Mouse (Mus musculus): ENCODE data around the gene Wnt7a. TPM values are rescaled to one million over a fixed set of nuclear protein-coding genes. Genes with fewer than 3 reads are reported as not detected.

Gene Wnt7a
- total RNA-seq (2021) = under 1 TPM in 1 of 2 experiments, not detected in 1; 0.07 TPM
- long read RNA-seq, experiment 1 = 0 reads
- long read RNA-seq, experiment 2 = 0 reads

DNA sequence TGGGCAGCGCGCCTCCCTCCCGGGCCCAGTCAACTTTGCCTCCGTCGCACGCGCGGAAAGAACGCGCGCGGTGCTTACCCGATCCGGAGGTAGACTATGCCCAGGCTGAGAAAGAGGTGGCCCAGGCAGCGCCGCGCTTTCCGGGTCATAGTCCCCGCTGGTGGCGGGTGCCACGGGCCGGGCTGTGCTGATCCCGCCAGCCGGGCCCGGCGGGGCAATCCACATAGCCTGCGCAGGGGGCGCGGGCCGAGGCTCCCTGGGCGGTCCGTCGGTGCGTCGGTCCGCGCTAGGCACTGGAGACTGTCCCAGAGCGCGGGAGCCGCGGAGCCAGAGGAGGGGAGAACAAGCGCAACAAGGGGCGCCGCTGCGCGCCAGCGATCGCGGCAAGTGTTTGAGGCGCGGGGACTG, at the start of gene Wnt7a:
Gene Wnt7a (minus strand): TSS at position 403 of the 408 bp plus-strand sequence.
- no peak for DNase-seq
- intact Hi-C loops (cut with DNase I) = no loop called here

GRCm38 (mm10) chr6:91459471-91459870, 48.3 kb upstream of the Wnt7a start:
- no peak for DNase-seq
- intact Hi-C loops (cut with DNase I) = no loop called here

- DNase-seq = no peak
- intact Hi-C loops (cut with DNase I) = no loop called here
Observed at GRCm38 (mm10) chr6:91454546-91454945, 43.4 kb upstream of the Wnt7a start.

DNA sequence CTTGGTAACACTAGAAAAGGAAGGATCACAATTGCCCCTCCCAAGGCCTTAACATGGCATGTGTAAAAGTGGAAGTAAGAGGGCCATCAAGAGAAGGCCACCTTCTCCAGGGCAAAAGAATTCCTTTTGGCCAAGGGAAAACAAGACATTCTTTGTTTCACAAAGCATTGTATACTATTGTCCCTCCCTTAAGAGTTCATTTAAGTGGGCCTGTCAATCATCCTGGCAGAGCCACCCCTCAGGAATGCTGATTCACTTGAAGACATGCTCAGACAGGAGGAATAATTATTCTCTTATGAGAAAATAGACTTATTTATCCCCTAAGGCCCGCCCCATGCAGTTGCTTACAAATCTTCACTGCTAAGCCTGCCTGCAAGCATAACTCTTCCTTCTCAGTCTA, 40.9 kb upstream of the Wnt7a start:
- DNase-seq = no peak
- intact Hi-C loops (cut with DNase I) = no loop called here

GRCm38 (mm10) chr6:91449472-91450225, 38.5 kb upstream of the Wnt7a start:
- DNase-seq = no peak

GRCm38 (mm10) chr6:91445316-91445715, 34.2 kb upstream of the Wnt7a start:
- intact Hi-C loops (cut with DNase I) = no loop called here

More at GRCm38 (mm10) chr6:91449472-91450225, 38.5 kb upstream of the Wnt7a start:
- intact Hi-C loops (cut with DNase I) = no loop called here

GRCm38 (mm10) chr6:91441145-91441662, 30.0 kb upstream of the Wnt7a start:
- intact Hi-C loops (cut with DNase I) = no loop called here

More at GRCm38 (mm10) chr6:91445316-91445715, 34.2 kb upstream of the Wnt7a start:
- no peak for DNase-seq

DNA sequence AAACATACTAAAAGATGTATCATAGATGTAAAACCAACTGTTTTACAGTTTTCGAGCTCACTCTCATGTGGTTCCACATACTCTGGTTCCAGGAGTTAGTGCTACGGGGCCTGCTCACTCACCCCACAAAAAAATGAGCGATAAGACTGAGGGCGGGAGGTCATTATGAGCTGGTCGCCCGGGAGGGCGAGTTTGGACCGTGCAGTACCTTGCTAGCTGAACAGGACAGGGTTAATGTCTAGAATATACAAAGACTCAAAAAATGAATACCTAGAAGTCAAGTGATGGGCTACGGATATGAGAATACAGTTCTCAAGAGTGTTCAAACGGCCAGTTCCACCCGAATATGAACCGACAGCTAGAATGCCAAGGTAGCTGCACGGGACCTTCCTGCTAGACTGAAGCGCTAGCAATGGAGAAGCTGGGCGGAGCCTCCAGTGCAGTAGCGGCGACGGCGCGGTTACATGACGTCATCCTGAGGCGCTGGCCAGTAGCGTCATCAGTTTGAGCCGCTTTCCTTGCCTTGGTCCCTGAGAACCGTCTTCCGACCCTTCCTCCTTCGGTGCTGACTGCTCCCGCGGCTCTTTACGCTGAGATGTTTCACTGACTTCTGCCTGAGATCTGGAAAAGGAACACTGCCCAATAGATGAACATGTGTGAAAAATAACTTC, 29.4 kb upstream of the Wnt7a start:
- intact Hi-C loops (cut with DNase I) = no loop called here

More at GRCm38 (mm10) chr6:91441145-91441662, 30.0 kb upstream of the Wnt7a start:
- DNase-seq = no peak

GRCm38 (mm10) chr6:91424151-91424550, 13.0 kb upstream of the Wnt7a start:
- intact Hi-C loops (cut with DNase I) = no loop called here
- DNase-seq = no peak

More for the DNA sequence above, 29.4 kb upstream of the Wnt7a start:
- peak; percentile 91 to 98 for DNase-seq

DNA sequence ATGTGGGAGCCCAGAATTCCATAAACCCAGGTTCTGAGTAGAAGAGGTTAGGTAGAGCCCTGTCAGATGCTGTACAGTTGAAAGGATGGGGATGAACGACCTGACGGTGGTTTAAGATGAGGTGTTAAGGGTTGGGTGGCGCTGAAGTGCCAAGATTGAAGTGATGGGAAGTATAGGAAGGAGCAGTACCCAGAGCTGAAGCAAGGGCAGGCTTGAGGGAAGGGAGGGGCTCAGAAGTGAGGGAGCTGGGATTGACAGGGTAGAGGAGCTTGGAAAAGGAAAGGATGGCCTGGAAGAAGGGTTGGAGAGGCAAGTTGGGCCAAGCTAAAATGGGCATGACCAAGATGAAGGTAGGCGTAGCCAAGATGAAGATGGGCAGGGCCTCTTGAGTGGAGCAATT, 10.5 kb upstream of the Wnt7a start:
- intact Hi-C loops (cut with DNase I) = no loop called here
- no peak for DNase-seq

GRCm38 (mm10) chr6:91417291-91417845, 6.2 kb upstream of the Wnt7a start:
- intact Hi-C loops (cut with DNase I) = no loop called here
- no peak for DNase-seq

DNA sequence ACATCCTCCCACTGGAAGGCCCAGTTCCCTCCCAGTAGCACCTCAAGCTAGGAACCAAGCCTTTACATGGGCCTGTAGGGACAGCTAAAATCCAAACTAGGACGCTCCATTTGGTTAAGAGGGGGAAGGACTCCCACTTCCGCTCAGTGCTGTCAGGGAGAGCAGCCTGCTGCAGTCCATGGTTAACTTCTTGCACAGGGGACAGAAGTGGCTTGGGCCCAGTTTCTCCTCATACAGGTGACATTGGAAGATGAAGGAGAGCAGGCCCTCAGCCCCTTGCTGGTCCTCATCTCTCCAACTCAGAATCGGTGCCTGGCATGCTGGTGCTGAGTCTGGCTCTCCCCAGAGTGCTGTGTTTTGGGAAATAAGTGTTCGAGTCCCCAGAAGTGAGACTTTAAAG, 5.0 kb upstream of the Wnt7a start:
- intact Hi-C loops (cut with DNase I) = no loop called here
- no peak for DNase-seq

- DNase-seq = peak; percentile 44 to 51
- intact Hi-C loops (cut with DNase I) = no loop called here
Observed at GRCm38 (mm10) chr6:91414890-91415289, 3.7 kb upstream of the Wnt7a start.

GRCm38 (mm10) chr6:91411369-91411981, 312 bp upstream of the Wnt7a start:
- DNase-seq = peak; percentile 59 to 76
- intact Hi-C loops (cut with DNase I) = no loop called here

DNA sequence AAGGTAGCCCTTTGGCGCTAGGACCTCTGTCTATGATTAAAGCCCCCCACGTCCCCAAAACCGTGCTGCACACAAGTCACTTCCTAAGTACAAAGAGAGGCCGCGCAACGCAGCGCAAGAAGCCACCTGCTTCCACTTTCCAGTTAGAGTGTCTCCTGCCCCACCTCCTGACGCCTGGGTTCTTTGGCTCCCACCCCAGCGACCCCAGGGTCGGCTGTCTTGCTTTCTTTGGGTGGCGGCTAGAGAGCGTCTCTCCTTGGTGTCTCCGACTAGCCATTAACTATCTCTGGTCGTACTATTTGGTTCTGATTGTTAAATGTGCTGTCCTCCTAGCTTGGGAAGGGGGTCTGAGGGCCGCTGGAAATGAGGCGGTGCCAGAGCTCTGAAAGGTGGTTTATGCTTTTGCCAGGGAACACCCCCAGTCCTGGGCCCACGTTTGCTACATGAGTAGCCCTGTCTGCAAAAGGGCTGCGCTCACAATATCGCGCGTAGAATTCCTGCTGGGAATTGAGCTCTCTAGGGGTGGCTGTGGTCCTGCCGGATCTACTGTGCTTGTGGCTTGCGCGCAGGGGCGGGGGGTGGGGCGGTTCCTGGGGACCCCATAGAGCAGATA, 889 bp downstream of the Wnt7a start:
- no peak for DNase-seq
- intact Hi-C loops (cut with DNase I) = no loop called here

DNA sequence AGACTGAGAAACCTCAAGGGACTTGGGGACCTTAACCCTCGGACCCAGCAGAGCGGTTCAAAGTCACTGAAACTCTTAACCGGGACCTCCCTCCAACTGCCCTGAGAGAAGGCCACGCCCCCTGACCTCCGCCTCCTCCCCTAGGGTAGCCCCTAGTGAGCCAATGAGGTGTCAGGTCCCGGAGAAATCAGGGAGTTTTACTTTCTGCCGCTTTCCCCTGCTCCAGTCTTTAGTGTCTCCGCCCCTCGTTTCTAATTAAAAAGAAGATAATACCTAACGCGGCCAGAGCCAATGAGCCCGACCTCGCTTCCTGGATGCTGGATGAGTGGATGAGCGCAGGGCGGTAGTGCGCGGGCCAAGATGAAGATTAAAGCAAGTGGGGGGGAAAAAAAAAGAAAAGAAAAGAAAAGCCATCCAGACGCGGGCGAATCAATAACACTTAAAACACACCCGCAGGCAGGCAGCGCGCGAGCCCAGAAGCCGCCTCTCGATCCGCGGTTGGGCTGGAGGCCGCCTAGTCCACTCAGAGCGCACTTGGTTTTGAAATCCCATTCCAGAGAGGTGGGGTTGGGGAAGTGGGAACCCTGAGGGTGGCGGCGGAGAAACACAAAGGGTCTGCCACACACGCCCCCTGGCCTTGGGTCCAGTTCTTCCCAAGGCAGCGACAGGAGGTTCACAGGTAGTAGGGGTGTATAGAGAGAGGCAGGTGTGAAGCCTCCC, 1.6 kb downstream of the Wnt7a start:
- intact Hi-C loops (cut with DNase I) = loop anchor here (5.0 kb wide), 1 partner anchor 242 kb away; no protein-coding TSS in a partner anchor
- no peak for DNase-seq

DNA sequence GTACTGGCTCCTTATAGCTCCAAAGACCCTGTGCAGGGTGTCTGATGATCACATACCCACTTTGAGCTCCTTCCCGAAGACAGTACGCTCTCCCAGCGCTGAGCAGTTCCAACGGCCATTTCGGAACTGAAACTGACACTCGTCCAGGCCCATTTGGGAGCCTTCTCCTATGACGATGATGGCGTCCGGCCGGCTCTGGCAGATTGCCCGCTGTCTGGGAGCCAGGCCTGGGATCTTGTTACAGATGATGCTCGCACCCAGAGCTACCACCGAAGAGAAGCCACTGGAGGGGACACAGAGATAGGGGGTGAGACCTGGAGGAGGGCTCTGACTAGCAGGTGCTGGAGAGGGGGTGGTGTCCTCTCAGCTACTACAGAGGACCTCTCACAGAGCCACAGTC, 2.5 kb downstream of the Wnt7a start:
- intact Hi-C loops (cut with DNase I) = loop anchor here (5.0 kb wide), 1 partner anchor 241 kb away; no protein-coding TSS in a partner anchor
- peak in 1 of 2 experiments; percentile 21 for DNase-seq

DNA sequence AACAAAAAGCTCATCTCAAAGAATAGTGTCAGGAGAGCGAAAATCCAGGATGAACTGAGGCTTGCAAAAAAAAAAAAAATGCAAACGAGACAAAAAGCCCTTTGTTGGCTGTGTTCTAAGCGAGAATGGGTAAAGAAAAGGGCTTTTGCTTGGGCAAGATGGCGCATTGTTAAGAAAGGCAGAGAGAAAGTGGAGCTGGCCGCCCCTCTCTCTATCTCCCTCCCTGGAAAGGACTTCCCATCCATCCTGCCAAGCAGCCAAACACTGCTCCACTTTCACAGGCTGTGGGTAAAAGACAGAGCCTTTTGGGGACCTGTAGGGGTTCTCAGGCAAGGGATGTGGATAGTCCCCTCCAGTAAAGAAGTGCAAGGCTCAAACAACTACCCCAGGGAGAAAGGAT, 9.6 kb downstream of the Wnt7a start:
- DNase-seq = no peak
- intact Hi-C loops (cut with DNase I) = no loop called here

- DNase-seq = no peak
- intact Hi-C loops (cut with DNase I) = no loop called here
Observed at GRCm38 (mm10) chr6:91400514-91400913, 10.6 kb downstream of the Wnt7a start.
